Mouse (Mus musculus): ENCODE data around the gene Siglece. TPM values are rescaled to one million over a fixed set of nuclear protein-coding genes. Genes with fewer than 3 reads are reported as not detected.

Gene Siglece
- polyA plus RNA-seq, 1 experiment from 2014 or later = 0.70 TPM

DNA sequence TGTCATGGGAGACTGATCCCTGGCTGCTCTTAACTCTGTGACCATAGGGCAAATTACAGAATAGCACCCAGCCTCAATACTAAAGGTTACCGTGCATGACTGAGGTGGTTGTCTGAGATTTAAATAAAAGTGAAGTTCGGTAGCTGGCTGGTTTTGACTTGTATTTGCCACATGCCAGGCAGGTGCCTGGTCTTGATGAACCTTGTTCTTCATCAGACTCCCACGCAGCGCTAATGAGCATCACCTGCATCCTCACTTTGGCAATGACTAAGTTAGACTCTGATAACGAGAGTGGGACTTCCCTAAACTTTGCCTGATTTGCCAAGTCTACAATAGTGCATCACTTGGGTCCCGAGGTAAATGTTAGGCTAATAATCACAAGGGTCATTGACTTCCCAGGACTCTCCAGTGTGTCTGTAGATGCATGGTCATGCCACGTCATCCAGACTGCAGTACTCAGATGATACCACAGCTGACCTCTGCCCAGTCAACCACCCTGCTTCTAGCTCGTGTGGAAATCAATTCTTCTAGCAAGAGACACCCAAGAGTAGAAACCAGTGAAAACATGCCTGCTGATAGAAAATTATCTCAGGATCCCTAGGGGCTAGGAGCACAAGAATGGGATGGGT is 34.1 kb downstream of the Siglece start:
- Histone ChIP-seq H3K9ac (replicated peaks) (no peak overlapping the region), H3K9me3 (no peaks in the 10 kb centered on the region), H3K4me1 (replicated peaks) (no peaks in the 10 kb centered on the region; the same call in 1 of the 2 replicates), H3K27me3 (no peaks in the 10 kb centered on the region), H3K27ac (no peak overlapping the region), H3K36me3 (no peaks in the 10 kb centered on the region), H3K4me2 (no peak overlapping the region), H3K4me3 (replicated peaks) (no peak overlapping the region)
- WGBS = 87% methylated on average over 8 of the region's 8 CpGs
- ATAC-seq (ENCODE audit: insufficient number of reproducible peaks, insufficient read depth, low FRiP score, low TSS enrichment, low read depth) = no peak

DNA sequence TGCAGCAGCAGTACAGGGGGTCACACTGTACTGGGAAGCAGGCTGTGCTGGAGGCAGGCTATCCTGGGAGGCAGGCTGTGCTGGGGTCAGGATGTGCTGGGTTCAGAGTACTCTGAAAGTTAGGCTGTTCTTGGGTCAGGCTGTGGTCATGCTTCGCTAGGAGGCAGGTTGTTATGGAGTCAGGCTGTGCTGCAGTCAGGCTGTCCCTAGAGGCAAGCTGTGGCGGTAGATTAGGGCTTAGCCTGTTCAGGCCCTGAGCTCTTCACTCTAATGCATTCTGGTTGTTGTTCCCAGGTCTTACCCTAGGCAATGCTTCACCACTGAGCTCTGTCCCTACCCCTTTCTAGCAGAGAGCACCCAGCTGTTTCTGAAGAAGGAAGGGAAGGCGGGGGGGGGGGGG is 34.9 kb downstream of the Siglece start:
- Histone ChIP-seq H3K4me1 (replicated peaks) (no peaks in the 10 kb centered on the region; the same call in 1 of the 2 replicates), H3K4me3 (replicated peaks) (no peak overlapping the region), H3K4me2 (no peak overlapping the region), H3K27ac (no peak overlapping the region), H3K27me3 (no peaks in the 10 kb centered on the region), H3K9me3 (no peaks in the 10 kb centered on the region), H3K9ac (replicated peaks) (no peak overlapping the region), H3K36me3 (no peaks in the 10 kb centered on the region)
- 63% methylated on average over 3 of the region's 3 CpGs for WGBS
- ATAC-seq (ENCODE audit: insufficient number of reproducible peaks, insufficient read depth, low FRiP score, low TSS enrichment, low read depth) = no peak

DNA sequence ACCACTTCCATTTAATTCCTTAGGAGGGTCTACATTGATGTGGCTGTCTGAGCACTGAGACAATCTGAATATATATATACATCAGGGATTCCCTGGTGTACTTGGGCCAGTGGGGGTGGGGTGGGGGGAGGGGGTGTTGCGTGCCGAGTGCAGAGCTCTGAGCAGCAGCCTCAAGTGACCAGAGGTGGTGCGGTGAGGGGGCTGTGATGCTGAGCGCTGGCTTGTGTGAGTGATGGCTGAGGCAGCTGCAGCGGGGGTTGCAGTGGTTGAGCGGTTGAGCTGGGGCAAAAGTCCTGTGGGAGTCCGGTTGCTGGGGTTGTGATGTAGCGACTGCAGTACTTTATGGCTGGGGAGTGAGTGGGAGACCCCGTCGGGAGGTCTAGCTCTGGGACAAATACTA is 36.1 kb downstream of the Siglece start:
- Histone ChIP-seq H3K4me3 (replicated peaks) (no peak overlapping the region), H3K36me3 (no peaks in the 10 kb centered on the region), H3K27me3 (no peaks in the 10 kb centered on the region), H3K4me2 (peak overlapping the region; percentile 24), H3K9ac (replicated peaks) (no peak overlapping the region), H3K27ac (no peak overlapping the region), H3K9me3 (no peaks in the 10 kb centered on the region), H3K4me1 (replicated peaks) (no peaks in the 10 kb centered on the region; the same call in 1 of the 2 replicates)
- 0 out of 2 replicates have a peak, but pooled peaks have one; percentile 63 for ATAC-seq (ENCODE audit: insufficient number of reproducible peaks, insufficient read depth, low FRiP score, low TSS enrichment, low read depth)
- WGBS = 11% methylated on average over 10 of the region's 10 CpGs

DNA sequence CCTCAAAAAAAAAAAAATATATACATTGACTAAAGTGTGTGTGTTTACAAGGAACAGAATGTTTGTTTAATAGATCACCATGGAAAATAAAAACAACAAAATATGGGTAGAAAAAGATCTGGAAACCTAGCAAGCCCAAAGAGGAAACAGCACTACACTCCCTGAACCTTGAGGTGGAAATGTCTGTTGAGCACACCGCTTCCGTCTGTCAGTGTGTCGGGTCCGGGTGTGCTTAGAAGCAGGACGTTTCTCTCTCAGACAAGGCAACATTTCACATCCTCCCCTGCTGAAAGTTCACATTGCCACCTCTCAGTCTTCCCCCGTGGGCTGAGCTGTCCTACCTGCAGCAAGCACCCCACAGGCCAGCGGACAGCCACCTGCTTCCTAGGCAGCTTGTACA is 37.0 kb downstream of the Siglece start:
- 84% methylated on average over 7 of the region's 7 CpGs for WGBS
- no peak overlapping the region for H3K9ac ChIP-seq (replicated peaks)
- H3K4me2 ChIP-seq = no peak overlapping the region
- H3K4me1 ChIP-seq (replicated peaks) = no peaks in the 10 kb centered on the region; the same call in 1 of the 2 replicates
- H3K4me3 ChIP-seq (replicated peaks) = no peak overlapping the region
- no peak overlapping the region for H3K27ac ChIP-seq
- no peaks in the 10 kb centered on the region for H3K27me3 ChIP-seq
- no peaks in the 10 kb centered on the region for H3K36me3 ChIP-seq
- H3K9me3 ChIP-seq = no peaks in the 10 kb centered on the region
- no peak for ATAC-seq (ENCODE audit: insufficient number of reproducible peaks, insufficient read depth, low FRiP score, low TSS enrichment, low read depth)

DNA sequence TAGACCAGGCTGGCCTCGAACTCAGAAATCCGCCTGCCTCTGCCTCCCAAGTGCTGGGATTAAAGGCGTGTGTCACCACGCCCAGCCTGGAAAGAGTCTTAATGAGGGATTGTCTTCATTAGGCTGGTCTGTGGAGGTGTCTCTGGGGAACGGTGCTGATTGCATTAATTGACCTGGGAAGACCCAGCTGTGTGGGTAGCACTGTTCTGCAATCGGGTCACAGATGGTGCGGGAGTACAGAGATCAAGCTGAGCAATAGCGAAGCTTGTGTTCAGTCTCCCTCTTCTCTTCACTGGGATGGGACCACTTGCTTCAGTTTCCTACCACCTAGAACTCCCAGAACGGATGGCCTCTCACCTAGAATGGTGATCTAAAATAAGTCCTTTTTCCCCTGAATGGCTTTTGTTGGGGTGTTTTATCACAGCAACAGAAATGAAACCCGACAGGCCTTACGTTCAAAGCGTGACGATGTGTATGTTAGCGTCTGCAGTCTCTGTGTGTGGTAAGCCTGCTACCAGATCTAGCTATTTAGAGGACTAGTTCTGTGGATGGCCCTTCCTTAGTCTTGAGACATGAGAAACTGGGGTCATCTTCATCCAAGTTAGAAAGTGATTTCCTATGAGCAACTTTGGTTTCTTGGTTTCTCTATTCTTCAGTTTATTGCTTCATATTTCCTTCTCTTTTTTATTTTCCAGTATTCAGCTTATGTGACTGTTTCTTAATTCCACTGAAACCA is 46.0 kb downstream of the Siglece start:
- H3K4me3 ChIP-seq (replicated peaks) = no peak overlapping the region
- WGBS = 88% methylated on average over 14 of the region's 14 CpGs
- H3K4me1 ChIP-seq (replicated peaks) = no peaks in the 10 kb centered on the region
- no peaks in the 10 kb centered on the region for H3K36me3 ChIP-seq
- H3K27ac ChIP-seq = no peak overlapping the region
- no peak for ATAC-seq (ENCODE audit: insufficient number of reproducible peaks, insufficient read depth, low FRiP score, low TSS enrichment, low read depth)
- H3K4me2 ChIP-seq = no peak overlapping the region
- H3K27me3 ChIP-seq = no peaks in the 10 kb centered on the region
- no peak overlapping the region for H3K9ac ChIP-seq (replicated peaks)
- no peaks in the 10 kb centered on the region for H3K9me3 ChIP-seq

DNA sequence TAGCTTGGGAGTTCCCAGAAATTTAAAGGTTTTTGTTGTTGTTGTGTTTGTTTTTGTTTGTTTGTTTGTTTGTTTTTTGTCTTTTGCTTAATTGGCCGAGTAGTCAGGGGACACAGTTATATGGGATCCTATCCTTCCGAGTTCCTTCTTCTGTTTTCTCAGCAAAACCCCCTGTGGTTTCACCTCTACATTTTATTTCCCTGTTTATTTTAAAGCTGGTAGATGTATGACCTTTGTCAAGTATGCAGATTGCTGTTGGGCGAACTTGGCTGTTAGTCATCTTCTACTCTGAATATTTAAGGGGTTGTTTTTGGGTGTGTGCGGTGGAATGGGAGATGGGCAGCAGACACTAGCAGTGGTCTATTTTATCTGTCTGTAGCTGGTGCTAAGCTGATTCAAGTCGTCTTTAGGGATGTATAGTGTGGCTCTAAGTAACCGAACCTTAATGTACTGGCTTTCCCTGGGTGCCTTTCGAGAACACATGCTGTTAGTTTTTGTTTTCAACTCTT is 51.6 kb downstream of the Siglece start:
- Histone ChIP-seq H3K4me1 (replicated peaks) (no peaks in the 10 kb centered on the region), H3K27ac (no peak overlapping the region), H3K36me3 (no peaks in the 10 kb centered on the region), H3K4me2 (no peak overlapping the region), H3K27me3 (no peaks in the 10 kb centered on the region), H3K4me3 (replicated peaks) (no peak overlapping the region), H3K9me3 (no peaks in the 10 kb centered on the region), H3K9ac (replicated peaks) (no peak overlapping the region)
- 76% methylated on average over 7 of the region's 7 CpGs for WGBS
- ATAC-seq (ENCODE audit: insufficient number of reproducible peaks, insufficient read depth, low FRiP score, low TSS enrichment, low read depth) = no peak

DNA sequence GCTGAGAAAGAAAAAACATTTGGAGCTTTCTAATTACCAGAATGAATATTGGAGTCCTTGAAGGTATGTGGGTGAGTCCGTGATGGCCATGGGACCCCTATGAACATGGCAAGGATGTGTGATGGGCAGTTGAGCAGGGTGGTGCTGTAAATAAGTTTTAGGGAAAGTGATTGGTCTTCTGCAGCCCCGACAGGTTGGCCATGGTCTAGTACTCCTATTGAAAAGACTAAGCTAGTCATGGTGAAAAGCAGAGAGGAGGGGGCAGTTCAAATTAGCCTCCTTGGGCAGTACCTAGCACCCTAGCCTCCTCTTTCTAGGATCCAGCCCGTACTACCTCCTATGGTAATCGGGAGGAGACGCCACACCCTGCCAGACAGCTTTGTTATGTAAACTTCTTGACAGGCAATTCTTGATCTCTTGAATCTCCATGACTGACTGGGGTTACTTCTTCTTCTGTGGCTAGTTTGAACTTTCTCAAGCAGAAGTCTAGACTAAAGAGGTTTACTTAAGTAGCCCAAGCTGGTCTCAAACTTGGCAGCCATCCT is 52.1 kb downstream of the Siglece start:
- 32% methylated on average over 5 of the region's 5 CpGs for WGBS

DNA sequence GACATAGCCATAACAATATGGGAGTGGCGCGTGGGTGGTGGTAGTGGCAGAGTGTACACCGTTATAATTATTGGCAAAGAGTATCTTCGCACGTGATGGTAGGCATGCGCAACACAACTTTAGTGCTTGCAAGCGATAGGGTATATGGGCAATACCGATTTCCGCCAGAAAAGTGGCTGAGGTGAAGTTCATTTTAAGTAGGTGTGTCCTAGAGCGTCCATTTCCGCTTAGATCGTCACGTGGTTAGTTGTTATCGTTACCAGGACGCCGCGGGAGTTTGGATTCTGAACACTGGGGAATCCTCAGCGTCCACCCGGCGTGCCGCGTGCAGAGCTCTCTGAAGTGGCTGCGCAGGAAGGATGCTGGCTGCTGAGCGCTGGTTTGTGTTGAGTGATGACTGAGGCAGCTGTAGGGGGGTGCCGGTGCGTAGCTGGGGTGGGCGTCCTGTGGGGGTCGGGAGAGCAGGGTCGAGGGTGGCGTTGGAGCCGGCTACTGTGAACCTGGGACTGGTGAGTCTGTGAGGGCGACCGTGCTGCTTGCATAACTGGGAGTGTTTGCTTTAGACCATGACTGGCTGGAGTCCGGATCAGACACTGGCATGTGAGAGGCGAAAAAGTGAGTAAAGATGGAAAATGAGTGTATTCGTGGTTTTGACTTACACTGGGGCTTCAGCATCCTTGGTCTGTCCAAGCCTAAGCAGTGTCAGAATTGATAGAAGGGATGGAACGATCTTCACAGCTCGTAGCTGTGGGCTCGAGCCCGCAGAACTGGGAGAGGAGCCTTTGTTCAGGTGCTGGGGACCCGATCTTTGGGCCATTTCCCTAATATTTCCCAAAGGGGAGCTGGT is 52.8 kb downstream of the Siglece start, which contains the start of gene Zfp819:
Gene Zfp819 (plus strand): TSS at position 274 of the 847 bp plus-strand sequence.
- ATAC-seq (ENCODE audit: insufficient number of reproducible peaks, insufficient read depth, low FRiP score, low TSS enrichment, low read depth) = peak; percentile 68
- Histone ChIP-seq H3K4me1 (replicated peaks) (no peaks in the 10 kb centered on the region), H3K27ac (no peak within 1 kb of the TSS), H3K4me2 (peak within 1 kb of the TSS; percentile 74), H3K27me3 (no peaks in the 10 kb centered on the region), H3K9ac (replicated peaks) (peak within 1 kb of the TSS; percentile 35; the same call in 1 of the 2 replicates), H3K4me3 (replicated peaks) (peak within 1 kb of the TSS; percentile 44), H3K9me3 (no peaks in the 10 kb centered on the region), H3K36me3 (no peaks in the 10 kb centered on the region)
- 18% methylated on average over 41 of the region's 41 CpGs for WGBS

More for the DNA sequence above, 52.1 kb downstream of the Siglece start:
- Histone ChIP-seq H3K27me3 (no peaks in the 10 kb centered on the region), H3K4me3 (replicated peaks) (no peak overlapping the region), H3K9me3 (no peaks in the 10 kb centered on the region), H3K27ac (no peak overlapping the region), H3K36me3 (no peaks in the 10 kb centered on the region), H3K9ac (replicated peaks) (no peak overlapping the region), H3K4me1 (replicated peaks) (no peaks in the 10 kb centered on the region), H3K4me2 (peak overlapping the region; percentile 74)
- no peak for ATAC-seq (ENCODE audit: insufficient number of reproducible peaks, insufficient read depth, low FRiP score, low TSS enrichment, low read depth)

DNA sequence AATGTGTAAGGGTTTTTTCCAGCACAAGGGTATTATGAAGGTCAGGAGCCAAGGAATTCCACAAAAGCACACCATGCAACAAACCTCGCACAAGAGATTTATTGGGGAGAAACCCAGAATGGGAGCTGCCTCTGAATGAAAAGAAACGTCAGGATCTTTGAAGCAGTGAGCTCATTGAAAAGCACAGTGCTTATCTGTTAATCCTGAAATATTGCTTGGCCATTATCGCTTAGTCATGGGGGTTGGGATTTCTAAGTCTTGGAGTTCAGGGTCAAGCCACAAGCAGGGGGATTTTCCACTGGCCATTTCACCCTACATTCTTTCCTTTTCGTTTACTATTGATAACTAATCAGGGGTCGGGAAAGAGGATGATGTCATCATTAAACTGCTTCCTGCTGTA is 58.1 kb downstream of the Siglece start:
- Histone ChIP-seq H3K36me3 (no peaks in the 10 kb centered on the region), H3K4me3 (replicated peaks) (no peak overlapping the region), H3K4me1 (replicated peaks) (no peaks in the 10 kb centered on the region), H3K9ac (replicated peaks) (no peak overlapping the region), H3K9me3 (no peaks in the 10 kb centered on the region), H3K27ac (no peak overlapping the region), H3K27me3 (no peaks in the 10 kb centered on the region), H3K4me2 (no peak overlapping the region)
- no peak for ATAC-seq (ENCODE audit: insufficient number of reproducible peaks, insufficient read depth, low FRiP score, low TSS enrichment, low read depth)
- whole genome bisulfite sequencing = 44% methylated on average over 5 of the region's 5 CpGs
